Mouse (Mus musculus): Measurements from ENCODE around the gene Tmcc2.

- no peak for TF ChIP-seq CTCF (IDR thresholded peaks at IDR 0.05)
- no peak for TF ChIP-seq EP300 (IDR thresholded peaks at IDR 0.05)
These were observed 29.6 kb upstream of the Tmcc2 start for GRCm38 (mm10) chr1:132420662-132421061.

Measured in lung, postnatal 0 days (tissue).